In genomic region chr14:79202722-79203362, GRCm38 (mm10) we compare ENCODE assay signal across 11 mouse cellular contexts. TPM values are rescaled to one million over a fixed set of nuclear protein-coding genes. Genes with fewer than 3 reads are reported as not detected.
DNase-seq lines count a peak whose midpoint lies in the region; ATAC-seq and TF ChIP-seq lines count a peak whose summit lies in the region.
"Had no signal": no experiment of that assay in that cellular context is flagged by ENCODE, and none has a peak within 500 bp of the region (broad histone marks: within the 10 kb centered on the region; RNA-seq: fewer than 3 reads in every experiment).

No protein-coding gene starts in this region.

- no peak overlapping the region for H3K9ac ChIP-seq in embryonic facial prominence, embryonic 14.5 days (ENCODE audit: low read depth, low read length)
- no peak overlapping the region for H3K9ac ChIP-seq in hindbrain, embryonic 16.5 days (ENCODE audit: low read depth, low read length)
- peak overlapping the region; percentile 42 for H3K9ac ChIP-seq in neural tube, embryonic 11.5 days (ENCODE audit: low read length)
- H3K9ac ChIP-seq: liver, embryonic 14.5 days had no signal

- H3K9me3 ChIP-seq in embryonic facial prominence, embryonic 14.5 days (ENCODE audit: control insufficient read depth, low read length): no peaks in the 10 kb centered on the region
- no peaks in the 10 kb centered on the region for H3K9me3 ChIP-seq in hindbrain, embryonic 16.5 days (ENCODE audit: control insufficient read depth, low read length)
- H3K9me3 ChIP-seq in neural tube, embryonic 11.5 days (ENCODE audit: control insufficient read depth, low read length): no peaks in the 10 kb centered on the region

- H3K27me3 ChIP-seq in embryonic facial prominence, embryonic 14.5 days (replicated peaks; ENCODE audit: control insufficient read depth, insufficient read depth, low read length): no peaks in the 10 kb centered on the region
- H3K27me3 ChIP-seq in hindbrain, embryonic 16.5 days (replicated peaks; ENCODE audit: control insufficient read depth, insufficient read depth, low read length): no peaks in the 10 kb centered on the region
- no peaks in the 10 kb centered on the region for H3K27me3 ChIP-seq in neural tube, embryonic 11.5 days (ENCODE audit: control insufficient read depth, insufficient read depth, low read length)

- ATAC-seq in embryonic facial prominence, embryonic 14.5 days (ENCODE audit: low read depth): no peak
- ATAC-seq in hindbrain, embryonic 16.5 days: no peak
- 0 out of 2 replicates have a peak, but pooled peaks have one; percentile 39 for ATAC-seq in neural tube, embryonic 11.5 days (ENCODE audit: insufficient read depth, low FRiP score, low TSS enrichment)

- intact Hi-C loops in left cerebral cortex, adult 2 months (cut with DNase I): loop anchor here (5.0 kb wide), 1 partner anchor 99 kb away; the partner anchor contains the start of gene Rgcc
- intact Hi-C loops in left cerebral cortex, postnatal 4 days (cut with DNase I): loop anchor here (10.0 kb wide), 1 partner anchor 92 kb away; no protein-coding TSS in a partner anchor

- DNase-seq in left cerebral cortex, adult 2 months (ENCODE audit: extremely low spot score in 1 of 2, low spot score in 2 of 2): no peak
- no peak for DNase-seq in left cerebral cortex, postnatal 4 days
- no peak for DNase-seq in embryonic facial prominence, embryonic 14.5 days (ENCODE audit: low spot score)
- DNase-seq in neural tube, embryonic 11.5 days (ENCODE audit: low spot score): peak; percentile 40
- no peak for DNase-seq in natural killer cell, adult 2 months (ENCODE audit: low spot score in 2 of 2)
- DNase-seq in adrenal gland, postnatal 14 days: no peak
- DNase-seq in T-cell, adult 2 months (ENCODE audit: low spot score): no peak
- DNase-seq: heart, postnatal 10 days; right cerebral cortex, postnatal 14 days had no signal

- peak overlapping the region; percentile 79 for H3K27ac ChIP-seq in left cerebral cortex, adult 2 months
- peak overlapping the region; percentile 69 for H3K27ac ChIP-seq in embryonic facial prominence, embryonic 14.5 days (replicated peaks; ENCODE audit: low read depth, low read length)
- peak overlapping the region; percentile 81 for H3K27ac ChIP-seq in hindbrain, embryonic 16.5 days (ENCODE audit: low read depth, low read length)
- H3K27ac ChIP-seq in neural tube, embryonic 11.5 days (ENCODE audit: low read depth, low read length): peak overlapping the region; percentile 79
- H3K27ac ChIP-seq: liver, embryonic 14.5 days had no signal

- no peak overlapping the region for H3K4me3 ChIP-seq in left cerebral cortex, adult 2 months
- no peak overlapping the region for H3K4me3 ChIP-seq in embryonic facial prominence, embryonic 14.5 days (ENCODE audit: low read depth, low read length)
- H3K4me3 ChIP-seq in hindbrain, embryonic 16.5 days (ENCODE audit: low read length): no peak overlapping the region
- H3K4me3 ChIP-seq in neural tube, embryonic 11.5 days (ENCODE audit: low read depth, low read length): no peak overlapping the region

- H3K36me3 ChIP-seq in embryonic facial prominence, embryonic 14.5 days (ENCODE audit: control insufficient read depth, insufficient read depth, low read length): no peaks in the 10 kb centered on the region
- H3K36me3 ChIP-seq in hindbrain, embryonic 16.5 days (ENCODE audit: control insufficient read depth, insufficient read depth, low read length): no peaks in the 10 kb centered on the region
- H3K36me3 ChIP-seq in neural tube, embryonic 11.5 days (ENCODE audit: control insufficient read depth, insufficient read depth, low read length): no peaks in the 10 kb centered on the region

- H3K4me1 ChIP-seq in embryonic facial prominence, embryonic 14.5 days (ENCODE audit: control insufficient read depth, insufficient read depth, low read length): peaks cover 56% of the 10 kb centered on the region
- H3K4me1 ChIP-seq in hindbrain, embryonic 16.5 days (ENCODE audit: control insufficient read depth, insufficient read depth, low read depth, low read length): peaks cover 31% of the 10 kb centered on the region
- peaks cover 19% of the 10 kb centered on the region for H3K4me1 ChIP-seq in neural tube, embryonic 11.5 days (ENCODE audit: control insufficient read depth, insufficient read depth, low read length)

- peak overlapping the region; percentile 21; the same call in 1 of the 2 replicates for H3K4me2 ChIP-seq in embryonic facial prominence, embryonic 14.5 days (ENCODE audit: low read depth, low read length)
- no peak overlapping the region for H3K4me2 ChIP-seq in hindbrain, embryonic 16.5 days (ENCODE audit: low read length)
- no peak overlapping the region for H3K4me2 ChIP-seq in neural tube, embryonic 11.5 days (ENCODE audit: low read depth)

- WGBS in embryonic facial prominence, embryonic 14.5 days: 37% methylated on average over 4 of the region's 4 CpGs
- 42% methylated on average over 4 of the region's 4 CpGs for WGBS in hindbrain, embryonic 16.5 days
- WGBS in neural tube, embryonic 11.5 days: 54% methylated on average over 4 of the region's 4 CpGs

- TF ChIP-seq CTCF in left cerebral cortex, adult 2 months (IDR thresholded peaks at IDR 0.05): no peak

RNA-seq across cellular contexts. Expression of gene Zfp957, which starts 44.3 kb away (rescaled TPM):
- not detected for total RNA-seq in left cerebral cortex, adult 2 months (2021)
- not detected for total RNA-seq in left cerebral cortex, postnatal 4 days (2021)
- polyA plus RNA-seq in embryonic facial prominence, embryonic 14.5 days (2014; fragmentation: Nextera tagmentation; extraction: Ambion mirVana): not detected in 2 replicates
- polyA plus RNA-seq in hindbrain, embryonic 16.5 days (2015; fragmentation: Nextera tagmentation; extraction: Ambion mirVana): not detected in 2 replicates
- not detected in 2 replicates for polyA plus RNA-seq in neural tube, embryonic 11.5 days (2014; fragmentation: Nextera tagmentation; extraction: Ambion mirVana)
- total RNA-seq in adrenal gland, postnatal 14 days (2021): not detected in 2 replicates
- total RNA-seq: heart, postnatal 10 days had no signal
- polyA plus RNA-seq: liver, embryonic 14.5 days had no signal
